Comparison of ENCODE assay signal across 20 mouse cellular contexts in the genomic region with DNA sequence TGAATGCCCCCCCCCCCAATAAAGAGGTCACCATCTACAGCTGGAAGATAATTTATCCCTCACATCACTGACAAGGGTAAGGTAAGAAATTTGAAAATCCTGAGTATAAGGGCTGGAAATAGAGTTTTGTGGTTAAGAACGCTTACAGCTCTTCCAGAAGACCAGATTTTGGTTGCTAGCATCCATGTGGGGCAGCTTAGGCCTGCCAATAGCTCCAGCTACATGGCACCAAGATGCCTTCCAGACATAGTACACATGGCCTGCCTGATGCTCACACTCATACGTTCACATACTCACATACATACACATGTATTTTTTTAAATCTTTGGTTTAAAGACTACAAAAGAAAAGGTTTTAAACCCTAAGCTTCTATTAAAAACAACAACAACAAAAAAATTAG.
DNase-seq lines count a peak whose midpoint lies in the region; ATAC-seq lines count a peak whose summit lies in the region.
"Had no signal": no experiment of that assay in that cellular context is flagged by ENCODE, and none has a peak within 500 bp of the region (broad histone marks: within the 10 kb centered on the region; RNA-seq: fewer than 3 reads in every experiment).

No protein-coding gene starts in this region.

- no peak overlapping the region for H3K4me2 ChIP-seq in hindbrain, embryonic 14.5 days (replicated peaks)
- H3K4me2 ChIP-seq in hindbrain, embryonic 16.5 days (ENCODE audit: low read length): no peak overlapping the region
- H3K4me2 ChIP-seq in forebrain, embryonic 16.5 days (ENCODE audit: low read length): no peak overlapping the region
- H3K4me2 ChIP-seq: liver, embryonic 12.5 days had no signal

- no peak overlapping the region for H3K9ac ChIP-seq in hindbrain, embryonic 14.5 days
- no peak overlapping the region for H3K9ac ChIP-seq in hindbrain, embryonic 16.5 days (ENCODE audit: low read depth, low read length)
- no peak overlapping the region for H3K9ac ChIP-seq in forebrain, embryonic 16.5 days (replicated peaks; ENCODE audit: low read depth, low read length)
- H3K9ac ChIP-seq: liver, embryonic 12.5 days had no signal

- no peak overlapping the region for H3K4me3 ChIP-seq in hindbrain, embryonic 14.5 days (replicated peaks; ENCODE audit: low read length)
- H3K4me3 ChIP-seq in hindbrain, embryonic 16.5 days (ENCODE audit: low read length): no peak overlapping the region
- H3K4me3 ChIP-seq in forebrain, embryonic 16.5 days (replicated peaks; ENCODE audit: low read length): no peak overlapping the region
- H3K4me3 ChIP-seq: liver, embryonic 12.5 days; myocyte had no signal

- 87% methylated on average over 2 of the region's 2 CpGs for WGBS in hindbrain, embryonic 14.5 days
- 71% methylated on average over 2 of the region's 2 CpGs for WGBS in hindbrain, embryonic 16.5 days
- 58% methylated on average over 2 of the region's 2 CpGs for WGBS in forebrain, embryonic 16.5 days

- ATAC-seq in hindbrain, embryonic 14.5 days (ENCODE audit: low FRiP score): no peak
- no peak for ATAC-seq in hindbrain, embryonic 16.5 days
- ATAC-seq in forebrain, embryonic 16.5 days: no peak
- ATAC-seq: liver, embryonic 12.5 days; Patski had no signal

- peaks cover 44% of the 10 kb centered on the region for H3K4me1 ChIP-seq in hindbrain, embryonic 14.5 days (replicated peaks; ENCODE audit: control insufficient read depth, insufficient read depth, low read length)
- H3K4me1 ChIP-seq in hindbrain, embryonic 16.5 days (ENCODE audit: control insufficient read depth, insufficient read depth, low read depth, low read length): peaks cover 33% of the 10 kb centered on the region
- H3K4me1 ChIP-seq in forebrain, embryonic 16.5 days (replicated peaks; ENCODE audit: control insufficient read depth, insufficient read depth, low read length): peaks cover 39% of the 10 kb centered on the region
- H3K4me1 ChIP-seq: liver, embryonic 12.5 days had no signal

- 0 out of 2 replicates have a peak overlapping the region, but pooled peaks have one; percentile 79 for H3K27ac ChIP-seq in hindbrain, embryonic 14.5 days
- no peak overlapping the region for H3K27ac ChIP-seq in hindbrain, embryonic 16.5 days (ENCODE audit: low read depth, low read length)
- H3K27ac ChIP-seq in forebrain, embryonic 16.5 days (ENCODE audit: low read length): peak overlapping the region; percentile 37; the same call in 1 of the 2 replicates
- H3K27ac ChIP-seq: liver, embryonic 12.5 days; stomach, postnatal 0 days had no signal

- no peaks in the 10 kb centered on the region for H3K36me3 ChIP-seq in hindbrain, embryonic 14.5 days (replicated peaks; ENCODE audit: control insufficient read depth, insufficient read depth)
- H3K36me3 ChIP-seq in hindbrain, embryonic 16.5 days (ENCODE audit: control insufficient read depth, insufficient read depth, low read length): no peaks in the 10 kb centered on the region
- H3K36me3 ChIP-seq in forebrain, embryonic 16.5 days (ENCODE audit: control insufficient read depth, insufficient read depth): no peaks in the 10 kb centered on the region
- H3K36me3 ChIP-seq: liver, embryonic 12.5 days had no signal

- DNase-seq in cerebellum, postnatal 10 days: peak; percentile 35 to 42
- no peak for DNase-seq in cerebellum, postnatal 4 days (ENCODE audit: low spot score in 2 of 2)
- DNase-seq in hindbrain, embryonic 14.5 days (ENCODE audit: low spot score): no peak
- peak; percentile 48 for DNase-seq in MN1 (ENCODE audit: low spot score)
- no peak for DNase-seq in kidney, adult 9 months
- no peak for DNase-seq in c-Kit-positive CD71-positive TER-119-positive erythroid progenitor cells, embryonic 14.5 days (ENCODE audit: low spot score)
- DNase-seq: adrenal gland, postnatal 14 days; cerebellum, adult 18-20 months; cerebellum, postnatal 36 days; gastrocnemius, postnatal 36 days; kidney, adult 11 months; kidney, postnatal 14 days; left cerebral cortex, postnatal 4 days; lung, adult 2 months had no signal

- H3K9me3 ChIP-seq in hindbrain, embryonic 14.5 days (ENCODE audit: control insufficient read depth, low read length): no peaks in the 10 kb centered on the region
- no peaks in the 10 kb centered on the region for H3K9me3 ChIP-seq in hindbrain, embryonic 16.5 days (ENCODE audit: control insufficient read depth, low read length)
- no peaks in the 10 kb centered on the region for H3K9me3 ChIP-seq in forebrain, embryonic 16.5 days (ENCODE audit: control insufficient read depth, low read length)
- H3K9me3 ChIP-seq: liver, embryonic 12.5 days had no signal

- no peaks in the 10 kb centered on the region for H3K27me3 ChIP-seq in hindbrain, embryonic 14.5 days (ENCODE audit: control insufficient read depth, insufficient read depth, low read length)
- H3K27me3 ChIP-seq in hindbrain, embryonic 16.5 days (replicated peaks; ENCODE audit: control insufficient read depth, insufficient read depth, low read length): no peaks in the 10 kb centered on the region
- H3K27me3 ChIP-seq in forebrain, embryonic 16.5 days (replicated peaks; ENCODE audit: control insufficient read depth, insufficient read depth, low read length): no peaks in the 10 kb centered on the region
- H3K27me3 ChIP-seq: liver, embryonic 12.5 days had no signal

Comparison
In these comparisons a context has a peak if more than half of its experiments do, and no peak if none do; other contexts are left out.
1. DNase-seq: peak in cerebellum, postnatal 10 days (2 of 2) and MN1 (single experiment); none in cerebellum, postnatal 4 days (0 of 2), hindbrain, embryonic 14.5 days (single experiment), kidney, adult 9 months (single experiment) and c-Kit-positive CD71-positive TER-119-positive erythroid progenitor cells, embryonic 14.5 days (single experiment).